Mouse (Mus musculus): ENCODE data around the gene Rtn3. TPM values are rescaled to one million over a fixed set of nuclear protein-coding genes. Genes with fewer than 3 reads are reported as not detected.

Rtn3 gene
- polyA plus RNA-seq, 1 experiment from 2014 or later = 134 TPM

- under 1% methylated on average over 54 of the region's 59 CpGs for WGBS
- H3K9me3 ChIP-seq (ENCODE audit: control insufficient read depth) = no peaks in the 10 kb centered on the region
- H3K4me1 ChIP-seq (replicated peaks; ENCODE audit: control insufficient read depth, insufficient read depth, low read length) = peaks cover 11% of the 10 kb centered on the region; the same call in 1 of the 2 replicates
- peak overlapping the region; percentile 79 for H3K4me3 ChIP-seq (ENCODE audit: low read depth, low read length)
- H3K27ac ChIP-seq (ENCODE audit: low read depth, low read length) = peak overlapping the region; percentile 82
- no peaks in the 10 kb centered on the region for H3K27me3 ChIP-seq (replicated peaks; ENCODE audit: control insufficient read depth, insufficient read depth, low read length)
- H3K9ac ChIP-seq (ENCODE audit: low read depth, low read length) = peak overlapping the region; percentile 95
- peak; percentile 89 for TF ChIP-seq CTCF (IDR thresholded peaks at IDR 0.05; ENCODE audit: low read depth)
- peak; percentile 74 for ATAC-seq
- H3K36me3 ChIP-seq (ENCODE audit: control insufficient read depth, insufficient read depth) = peaks cover 23% of the 10 kb centered on the region
- H3K4me2 ChIP-seq (replicated peaks; ENCODE audit: low read depth) = peak overlapping the region; percentile 99
Observed at GRCm38 (mm10) chr19:7417911-7418849, 64.9 kb downstream of the Rtn3 start.

DNA sequence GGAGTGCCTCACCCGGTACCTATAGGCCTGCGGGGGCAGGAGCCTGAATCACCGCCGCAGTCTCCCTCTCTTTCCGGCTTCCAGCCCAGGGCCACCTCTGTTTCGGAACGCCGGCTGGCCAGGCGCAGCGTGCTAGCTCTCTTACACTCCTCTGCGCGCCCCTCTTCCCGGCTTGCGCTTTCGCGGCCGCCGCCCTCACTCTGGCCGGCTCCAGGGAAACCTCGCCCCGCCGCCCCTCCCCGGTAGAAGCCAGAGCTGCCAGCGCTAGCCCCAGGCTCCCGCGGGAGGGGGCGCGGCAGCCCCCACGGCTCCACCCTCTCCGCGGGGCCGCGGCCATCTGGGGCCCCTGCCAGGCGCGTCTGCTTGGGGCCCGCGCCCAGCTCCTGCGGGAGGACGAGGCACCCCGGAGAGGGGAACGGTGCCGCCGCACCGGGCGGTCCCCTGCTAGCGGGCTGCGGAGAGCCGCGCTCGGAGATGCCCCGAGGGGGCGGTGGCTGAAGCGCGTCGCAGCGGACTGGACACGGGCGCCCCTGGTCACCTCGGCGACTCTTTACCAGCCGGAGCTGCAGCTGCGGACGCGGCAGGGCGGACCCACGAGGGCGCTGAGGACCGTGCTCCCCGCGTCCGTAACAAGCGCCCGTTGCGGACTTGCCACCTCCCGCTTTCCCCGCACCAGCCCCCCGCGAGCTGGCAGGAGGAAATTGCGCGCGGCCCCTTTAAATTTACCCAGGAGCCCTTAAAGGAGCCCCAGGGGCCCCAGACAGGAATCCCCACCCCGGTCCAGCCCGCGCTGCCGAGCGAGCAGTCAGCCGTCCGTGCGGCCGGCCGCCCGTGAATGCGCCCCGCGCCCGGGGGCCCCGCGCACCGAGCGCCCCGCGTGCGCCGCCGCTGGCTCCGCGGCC lies 66.0 kb downstream of the Rtn3 start, which contains the start of gene 2700081O15Rik:
Gene 2700081O15Rik, plus strand, starts transcription at position 792 of the 902 bp plus-strand sequence.
- Histone ChIP-seq H3K4me1 (replicated peaks; ENCODE audit: control insufficient read depth, insufficient read depth, low read length) (0 out of 2 replicates have a peak, but pooled peaks cover 6% of the 10 kb centered on the region), H3K4me3 (ENCODE audit: low read depth, low read length) (peak within 1 kb of the TSS; percentile 79), H3K27me3 (replicated peaks; ENCODE audit: control insufficient read depth, insufficient read depth, low read length) (no peaks in the 10 kb centered on the region), H3K36me3 (ENCODE audit: control insufficient read depth, insufficient read depth) (peaks cover 15% of the 10 kb centered on the region), H3K9me3 (ENCODE audit: control insufficient read depth) (no peaks in the 10 kb centered on the region), H3K27ac (ENCODE audit: low read depth, low read length) (peak within 1 kb of the TSS; percentile 82), H3K4me2 (replicated peaks; ENCODE audit: low read depth) (peak within 1 kb of the TSS; percentile 99), H3K9ac (ENCODE audit: low read depth, low read length) (peak within 1 kb of the TSS; percentile 95)
- WGBS = under 1% methylated on average over 106 of the region's 107 CpGs
- peak; percentile 68 for ATAC-seq
- no peak; the same call in 1 of the 2 replicates for TF ChIP-seq CTCF (IDR thresholded peaks at IDR 0.05; ENCODE audit: low read depth)

DNA sequence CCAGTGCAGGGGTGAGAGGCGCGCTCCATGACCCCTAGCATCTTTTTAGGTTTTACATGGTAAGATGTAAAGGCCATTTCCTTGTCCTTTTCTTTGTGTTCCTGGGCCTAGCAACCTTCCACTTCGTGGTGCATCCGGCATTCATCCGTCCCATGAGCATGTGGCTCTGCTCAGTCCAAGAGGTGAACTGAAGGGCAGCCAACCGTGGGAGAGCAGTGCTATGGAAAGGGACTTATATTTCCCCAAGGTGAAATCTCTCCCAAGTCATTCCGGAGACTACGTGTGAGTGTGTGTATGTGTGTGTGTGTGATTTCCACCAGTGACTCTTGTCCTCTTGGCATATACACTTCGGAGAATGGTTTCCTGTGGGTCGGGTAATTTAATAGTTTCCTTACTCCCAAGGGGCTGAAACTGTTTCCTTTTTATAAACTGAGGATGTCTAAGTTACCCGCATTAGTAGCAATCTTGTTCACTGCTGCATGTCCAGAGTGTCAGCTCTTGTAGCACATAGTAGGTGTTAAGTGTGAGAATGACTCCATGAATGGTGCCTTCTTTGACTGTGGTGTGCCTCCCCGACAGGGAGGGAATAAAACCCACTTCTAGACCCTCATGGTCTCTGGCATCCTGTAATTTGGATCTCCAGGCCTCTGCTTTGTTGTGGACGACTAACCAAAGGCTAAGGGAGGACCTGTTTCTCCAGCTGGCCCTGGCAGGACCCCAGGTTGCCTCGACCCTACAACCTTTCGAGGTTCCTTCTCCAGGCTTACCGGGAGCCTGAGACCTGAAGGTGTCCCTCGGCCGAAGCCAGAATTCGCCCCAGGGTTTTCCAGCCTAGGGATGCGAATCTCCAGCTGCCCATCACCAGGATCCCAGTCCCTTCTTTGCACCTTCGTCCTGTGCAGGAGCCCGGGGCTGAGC lies 66.9 kb downstream of the Rtn3 start:
- Histone ChIP-seq H3K9me3 (ENCODE audit: control insufficient read depth) (no peaks in the 10 kb centered on the region), H3K4me2 (replicated peaks; ENCODE audit: low read depth) (peak overlapping the region; percentile 99), H3K27me3 (replicated peaks; ENCODE audit: control insufficient read depth, insufficient read depth, low read length) (no peaks in the 10 kb centered on the region), H3K27ac (ENCODE audit: low read depth, low read length) (peak overlapping the region; percentile 82), H3K36me3 (ENCODE audit: control insufficient read depth, insufficient read depth) (peaks cover 7% of the 10 kb centered on the region; the same call in 1 of the 2 replicates), H3K9ac (ENCODE audit: low read depth, low read length) (peak overlapping the region; percentile 95; the same call in 1 of the 2 replicates), H3K4me1 (replicated peaks; ENCODE audit: control insufficient read depth, insufficient read depth, low read length) (0 out of 2 replicates have a peak, but pooled peaks cover 4% of the 10 kb centered on the region), H3K4me3 (ENCODE audit: low read depth, low read length) (peak overlapping the region; percentile 79)
- no peak for TF ChIP-seq CTCF (IDR thresholded peaks at IDR 0.05; ENCODE audit: low read depth)
- WGBS = 41% methylated on average over 22 of the region's 22 CpGs
- ATAC-seq = no peak

DNA sequence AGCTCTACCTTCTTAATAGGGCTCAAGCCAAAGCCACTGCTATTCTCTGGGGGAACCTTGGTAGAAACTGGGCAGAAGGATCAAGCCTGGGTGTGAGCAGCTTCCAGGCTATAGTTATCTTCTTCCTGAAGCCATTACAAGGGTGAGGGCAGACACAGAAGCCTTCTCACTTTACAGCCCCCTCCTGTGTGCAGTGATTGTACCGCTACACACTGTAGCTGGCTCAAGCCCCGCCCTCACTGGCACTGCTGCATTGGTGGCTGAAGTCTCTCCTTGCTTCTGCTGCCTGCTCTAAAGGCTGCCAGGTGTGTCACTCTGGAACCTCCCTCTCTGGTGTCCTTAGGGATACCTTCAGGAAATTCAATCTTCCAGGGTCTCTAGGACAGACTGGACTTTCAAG lies 70.7 kb downstream of the Rtn3 start:
- Histone ChIP-seq H3K4me1 (replicated peaks; ENCODE audit: control insufficient read depth, insufficient read depth, low read length) (no peaks in the 10 kb centered on the region), H3K36me3 (ENCODE audit: control insufficient read depth, insufficient read depth) (no peaks in the 10 kb centered on the region), H3K27ac (ENCODE audit: low read depth, low read length) (no peak overlapping the region), H3K9ac (ENCODE audit: low read depth, low read length) (no peak overlapping the region), H3K4me2 (replicated peaks; ENCODE audit: low read depth) (no peak overlapping the region), H3K4me3 (ENCODE audit: low read depth, low read length) (no peak overlapping the region), H3K27me3 (replicated peaks; ENCODE audit: control insufficient read depth, insufficient read depth, low read length) (no peaks in the 10 kb centered on the region), H3K9me3 (ENCODE audit: control insufficient read depth) (no peaks in the 10 kb centered on the region)
- TF ChIP-seq CTCF (IDR thresholded peaks at IDR 0.05; ENCODE audit: low read depth) = no peak
- WGBS = 43% methylated on average over 2 of the region's 2 CpGs
- no peak for ATAC-seq

- no peak overlapping the region for H3K4me3 ChIP-seq (ENCODE audit: low read depth, low read length)
- no peak overlapping the region for H3K4me2 ChIP-seq (replicated peaks; ENCODE audit: low read depth)
- no peak for TF ChIP-seq CTCF (IDR thresholded peaks at IDR 0.05; ENCODE audit: low read depth)
- no peaks in the 10 kb centered on the region for H3K9me3 ChIP-seq (ENCODE audit: control insufficient read depth)
- H3K27ac ChIP-seq (ENCODE audit: low read depth, low read length) = no peak overlapping the region
- H3K36me3 ChIP-seq (ENCODE audit: control insufficient read depth, insufficient read depth) = no peaks in the 10 kb centered on the region
- H3K4me1 ChIP-seq (replicated peaks; ENCODE audit: control insufficient read depth, insufficient read depth, low read length) = no peaks in the 10 kb centered on the region
- H3K27me3 ChIP-seq (replicated peaks; ENCODE audit: control insufficient read depth, insufficient read depth, low read length) = no peaks in the 10 kb centered on the region
- no peak for ATAC-seq
- H3K9ac ChIP-seq (ENCODE audit: low read depth, low read length) = no peak overlapping the region
- 66% methylated on average over 9 of the region's 9 CpGs for WGBS
Observed at GRCm38 (mm10) chr19:7404623-7405229, 78.4 kb downstream of the Rtn3 start.
